Mouse (Mus musculus) MEL (cell line): ENCODE measurements at regions not wholly inside any gene's neighbourhood (a gene's known extent, or its start where the extent isn't known, plus 50 kb on each side); places are given as distances from the start of the nearest gene placed in this dataset.

ENCODE experiments used
- DNase-seq: peaks from one replicate; pipeline ENCODE4 v3.0.0; 2011; ENCODE audit warnings: low read depth, low spot score
- H3K27ac ChIP-seq: 2 replicates; pipeline ENCODE4 v1.5.1; 2012; ENCODE audit warnings: low read depth, mild to moderate bottlenecking, control low read depth, low read length, moderate library complexity; ENCODE audit not compliant: control insufficient read depth
- H3K27me3 ChIP-seq, 2 experiments: fragments of 150-350 bp in 1 of 2; sonication (generic) in 1 of 2; 2 replicates each; pipeline ENCODE4 v1.6.1; 2012; ENCODE audit warnings: low read length in 2 of 2, mild to moderate bottlenecking in 2 of 2, improper control_type of control experiment in 1 of 2, moderate library complexity in 1 of 2; ENCODE audit not compliant: insufficient read depth in 2 of 2, control insufficient read depth in 1 of 2
- H3K36me3 ChIP-seq, 2 experiments: 2 replicates each; pipeline ENCODE4 v1.6.1; 2012 to 2014; ENCODE audit warnings: low read length in 2 of 2, improper control_type of control experiment in 1 of 2, inconsistent platforms in 1 of 2, mild to moderate bottlenecking in 1 of 2; ENCODE audit not compliant: insufficient read depth in 2 of 2, control insufficient read depth in 1 of 2
- H3K4me1 ChIP-seq, 2 experiments: fragments of 150-350 bp in 1 of 2; sonication (generic) in 1 of 2; 2 replicates each; pipeline ENCODE4 v1.6.1; 2012; ENCODE audit warnings: low read length in 2 of 2, improper control_type of control experiment in 1 of 2, mild to moderate bottlenecking in 1 of 2; ENCODE audit not compliant: insufficient read depth in 2 of 2, control insufficient read depth in 1 of 2
- H3K4me3 ChIP-seq, 2 experiments: fragments of 150-350 bp in 1 of 2; sonication (generic) in 1 of 2; 2 replicates each; pipeline ENCODE4 v1.5.1; 2012; ENCODE audit warnings: low read depth in 2 of 2, low read length in 2 of 2, mild to moderate bottlenecking in 2 of 2, moderate library complexity in 2 of 2, control low read depth in 1 of 2, improper control_type of control experiment in 1 of 2; ENCODE audit not compliant: control insufficient read depth in 1 of 2, insufficient read depth in 1 of 2
- H3K79me2 ChIP-seq: 2 replicates; pipeline ENCODE4 v1.6.1; 2012; ENCODE audit warnings: mild to moderate bottlenecking, low read length, moderate library complexity; ENCODE audit not compliant: control insufficient read depth, poor library complexity, insufficient read depth
- H3K9ac ChIP-seq: 2 replicates; pipeline ENCODE4 v1.6.1; 2012; ENCODE audit warnings: low read depth, mild to moderate bottlenecking, control low read depth, low read length, moderate library complexity; ENCODE audit not compliant: control insufficient read depth, poor library complexity, severe bottlenecking
- H3K9me3 ChIP-seq: fragments of 150-350 bp; sonication (generic); replicated peaks from 2 replicates; pipeline ENCODE4 v1.6.1; 2012; ENCODE audit warnings: mild to moderate bottlenecking, low read length, improper control_type of control experiment, moderate library complexity; ENCODE audit not compliant: insufficient read depth
- BHLHE40 ChIP-seq: IDR thresholded peaks from 2 replicates; pipeline ENCODE4 v1.6.1; 2012; ENCODE audit warnings: low read depth, mild to moderate bottlenecking, inconsistent platforms, low read length, improper control_type of control experiment, borderline replicate concordance
- CTCF ChIP-seq, 3 experiments: IDR thresholded peaks in 2 of 3; conservative IDR thresholded peaks in 1 of 3; 2 replicates each; pipeline ENCODE4 v1.5.1; 2011 to 2012; ENCODE audit warnings: low read length in 3 of 3, low read depth in 2 of 3, mild to moderate bottlenecking in 2 of 3, improper control_type of control experiment in 1 of 3, inconsistent platforms in 1 of 3, mixed read lengths in 1 of 3, moderate library complexity in 1 of 3; ENCODE audit not compliant: control insufficient read depth in 1 of 3, insufficient read depth in 1 of 3, poor library complexity in 1 of 3, severe bottlenecking in 1 of 3
- ETS1 ChIP-seq: IDR thresholded peaks from 2 replicates; pipeline ENCODE4 v1.6.1; 2012; ENCODE audit warnings: low read depth, mild to moderate bottlenecking, inconsistent platforms, low read length, improper control_type of control experiment, moderate library complexity
- GABPA ChIP-seq: IDR thresholded peaks from 2 replicates; pipeline ENCODE4 v1.6.1; 2012; ENCODE audit warnings: low read depth, mild to moderate bottlenecking, inconsistent platforms, low read length, improper control_type of control experiment, moderate library complexity
- MAFK ChIP-seq: IDR thresholded peaks from 2 replicates; pipeline ENCODE4 v1.6.1; 2011; ENCODE audit warnings: low read depth, mild to moderate bottlenecking, low read length, improper control_type of control experiment, borderline replicate concordance
- MAX ChIP-seq: IDR thresholded peaks from 2 replicates; pipeline ENCODE4 v1.6.1; 2011; ENCODE audit warnings: low read length, improper control_type of control experiment
- MAZ ChIP-seq: IDR thresholded peaks from 2 replicates; pipeline ENCODE4 v1.6.1; 2012; ENCODE audit warnings: low read depth, mild to moderate bottlenecking, inconsistent platforms, low read length, improper control_type of control experiment
- MEF2A ChIP-seq: IDR thresholded peaks from 2 replicates; pipeline ENCODE4 v1.6.1; 2014; ENCODE audit warnings: low read depth, mild to moderate bottlenecking, inconsistent platforms, low read length, improper control_type of control experiment; ENCODE audit not compliant: poor library complexity, insufficient replicate concordance, severe bottlenecking; ENCODE audit errors: extremely low read depth
- MXI1 ChIP-seq: IDR thresholded peaks from 2 replicates; pipeline ENCODE4 v1.6.1; 2011; ENCODE audit warnings: mild to moderate bottlenecking, low read depth, low read length, improper control_type of control experiment
- MYB ChIP-seq: IDR thresholded peaks from 2 replicates; pipeline ENCODE4 v1.6.1; 2011; ENCODE audit warnings: mild to moderate bottlenecking, low read depth, low read length, improper control_type of control experiment
- NELFE ChIP-seq: IDR thresholded peaks from 2 replicates; pipeline ENCODE4 v1.6.1; 2011; ENCODE audit warnings: low read depth, low read length, improper control_type of control experiment
- NRF1 ChIP-seq: IDR thresholded peaks from 2 replicates; pipeline ENCODE4 v1.6.1; 2014; ENCODE audit warnings: low read depth, mild to moderate bottlenecking, inconsistent platforms, low read length, improper control_type of control experiment, moderate library complexity; ENCODE audit not compliant: poor library complexity, insufficient read depth, severe bottlenecking
- POLR2A ChIP-seq, 2 experiments: IDR thresholded peaks; 2 replicates each; pipeline ENCODE4 v1.6.1; 2011 to 2012; ENCODE audit warnings: low read length in 2 of 2, mild to moderate bottlenecking in 2 of 2, control low read depth in 1 of 2, improper control_type of control experiment in 1 of 2, low read depth in 1 of 2, moderate library complexity in 1 of 2; ENCODE audit not compliant: control insufficient read depth in 1 of 2, insufficient read depth in 1 of 2, poor library complexity in 1 of 2
- POLR2AphosphoS2 ChIP-seq: IDR thresholded peaks from 2 replicates; pipeline ENCODE4 v1.6.1; 2011; ENCODE audit warnings: low read length, improper control_type of control experiment
- RAD21 ChIP-seq: IDR thresholded peaks from 2 replicates; pipeline ENCODE4 v1.6.1; 2011; ENCODE audit warnings: mild to moderate bottlenecking, low read depth, low read length, improper control_type of control experiment
- RCOR1 ChIP-seq: IDR thresholded peaks from 2 replicates; pipeline ENCODE4 v1.6.1; 2012; ENCODE audit warnings: low read depth, mild to moderate bottlenecking, inconsistent platforms, low read length, improper control_type of control experiment
- SIN3A ChIP-seq: IDR thresholded peaks from 2 replicates; pipeline ENCODE4 v1.6.1; 2012; ENCODE audit warnings: low read length, improper control_type of control experiment, inconsistent platforms
- SMC3 ChIP-seq: IDR thresholded peaks from 2 replicates; pipeline ENCODE4 v1.6.1; 2011; ENCODE audit warnings: low read depth, low read length, improper control_type of control experiment
- TAL1 ChIP-seq: IDR thresholded peaks from 2 replicates; pipeline ENCODE4 v1.6.1; 2012; ENCODE audit warnings: mild to moderate bottlenecking, inconsistent platforms, low read length, moderate library complexity, mixed read lengths
- USF1 ChIP-seq: IDR thresholded peaks from 2 replicates; pipeline ENCODE4 v1.6.1; 2014; ENCODE audit warnings: low read depth, mild to moderate bottlenecking, inconsistent platforms, low read length, improper control_type of control experiment, moderate library complexity
- ZKSCAN1 ChIP-seq: IDR thresholded peaks from 2 replicates; pipeline ENCODE4 v1.6.1; 2012; ENCODE audit warnings: low read depth, mild to moderate bottlenecking, inconsistent platforms, low read length, improper control_type of control experiment, moderate library complexity
- ZMIZ1 ChIP-seq: IDR thresholded peaks from 2 replicates; pipeline ENCODE4 v1.6.1; 2012; ENCODE audit warnings: low read depth, mild to moderate bottlenecking, inconsistent platforms, low read length, improper control_type of control experiment, moderate library complexity
- ZNF384 ChIP-seq: IDR thresholded peaks from 2 replicates; pipeline ENCODE4 v1.6.1; 2012; ENCODE audit warnings: low read depth, mild to moderate bottlenecking, inconsistent platforms, low read length, improper control_type of control experiment

- Histone ChIP-seq H3K36me3 (no peaks in the 10 kb centered on the region), H3K4me1 (no peaks in the 10 kb centered on the region), H3K9me3 (no peaks in the 10 kb centered on the region), H3K27ac (no peak overlapping the region), H3K4me3 (no peak overlapping the region), H3K79me2 (no peaks in the 10 kb centered on the region), H3K9ac (no peak overlapping the region), H3K27me3 (no peaks in the 10 kb centered on the region)
- no peak for DNase-seq
- no peak for TF ChIP-seq ZNF384
- no peak for TF ChIP-seq RAD21
- TF ChIP-seq NELFE, result no peak
Measured at GRCm38 (mm10) chr8:89232318-89232717, 188.4 kb upstream of the Sall1 start.

GRCm38 (mm10) chr8:89229144-89229543, 185.2 kb upstream of the Sall1 start:
- H3K9ac ChIP-seq, result no peak overlapping the region

GRCm38 (mm10) chr8:89220870-89221269, 176.9 kb upstream of the Sall1 start:
- H3K9me3 ChIP-seq, result no peaks in the 10 kb centered on the region
- H3K4me1 ChIP-seq, result no peaks in the 10 kb centered on the region
- no peaks in the 10 kb centered on the region for H3K36me3 ChIP-seq
- no peaks in the 10 kb centered on the region; a peak in 1 of 4 replicates for H3K27me3 ChIP-seq
- no peak overlapping the region for H3K27ac ChIP-seq
- H3K79me2 ChIP-seq, result no peaks in the 10 kb centered on the region
- no peak for DNase-seq
- TF ChIP-seq TAL1 (no peak), CTCF (IDR thresholded peaks at IDR 0.05 in 2 of 3, conservative IDR thresholded peaks at IDR 0.05 in 1 of 3; ENCODE audit: control insufficient read depth in 1 of 3, insufficient read depth in 1 of 3, low read depth in 2 of 3, low read length in 3 of 3, poor library complexity in 1 of 3, severe bottlenecking in 1 of 3) (no peak), MAZ (no peak), MYB (no peak), MXI1 (no peak), ZMIZ1 (no peak), RCOR1 (no peak), POLR2A (IDR thresholded peaks at IDR 0.05; ENCODE audit: control insufficient read depth in 1 of 2, insufficient read depth in 1 of 2, low read depth in 1 of 2, low read length in 2 of 2, poor library complexity in 1 of 2) (no peak), MAFK (no peak), BHLHE40 (no peak), MAX (no peak), SIN3A (no peak), USF1 (no peak), SMC3 (no peak), ZKSCAN1 (no peak), NRF1 (no peak), GABPA (no peak), ETS1 (no peak), POLR2AphosphoS2 (no peak), MEF2A (no peak)
- H3K9ac ChIP-seq, result no peak overlapping the region
- H3K4me3 ChIP-seq, result no peak overlapping the region

More at GRCm38 (mm10) chr8:89229144-89229543, 185.2 kb upstream of the Sall1 start:
- H3K9me3 ChIP-seq, result no peaks in the 10 kb centered on the region
- H3K4me3 ChIP-seq, result no peak overlapping the region
- TF ChIP-seq MAZ (no peak), ZNF384 (no peak), NRF1 (no peak), RAD21 (no peak)
- H3K4me1 ChIP-seq, result no peaks in the 10 kb centered on the region
- H3K36me3 ChIP-seq, result no peaks in the 10 kb centered on the region
- H3K27me3 ChIP-seq, result no peaks in the 10 kb centered on the region
- no peaks in the 10 kb centered on the region for H3K79me2 ChIP-seq
- no peak overlapping the region for H3K27ac ChIP-seq
- no peak for DNase-seq
